Mouse (Mus musculus): Measurements from ENCODE around the gene Osbpl10.

The Osbpl10 gene

DNA sequence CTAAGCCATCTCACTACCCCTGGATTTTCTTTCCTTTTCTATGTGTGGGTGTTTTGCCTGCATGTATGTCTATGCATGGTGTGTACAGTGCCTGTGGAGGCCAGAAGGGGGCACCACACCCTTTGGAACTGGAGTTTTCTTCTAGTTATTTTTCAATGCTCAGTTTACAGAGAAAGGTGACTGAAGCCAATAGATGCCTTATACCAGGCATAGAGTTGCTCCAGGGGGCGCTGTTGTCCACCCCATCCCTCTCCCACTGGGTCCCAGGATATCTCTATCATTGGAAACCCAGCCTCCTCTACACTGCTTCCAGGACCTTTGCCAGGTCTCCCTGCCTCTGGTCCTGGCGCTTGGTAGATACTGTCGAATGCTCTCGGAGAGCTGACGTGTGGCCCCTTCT, 184.7 kb downstream of the Osbpl10 start:
- DNase-seq (ENCODE audit: low spot score in 2 of 2) = peak; percentile 39 to 74

DNA sequence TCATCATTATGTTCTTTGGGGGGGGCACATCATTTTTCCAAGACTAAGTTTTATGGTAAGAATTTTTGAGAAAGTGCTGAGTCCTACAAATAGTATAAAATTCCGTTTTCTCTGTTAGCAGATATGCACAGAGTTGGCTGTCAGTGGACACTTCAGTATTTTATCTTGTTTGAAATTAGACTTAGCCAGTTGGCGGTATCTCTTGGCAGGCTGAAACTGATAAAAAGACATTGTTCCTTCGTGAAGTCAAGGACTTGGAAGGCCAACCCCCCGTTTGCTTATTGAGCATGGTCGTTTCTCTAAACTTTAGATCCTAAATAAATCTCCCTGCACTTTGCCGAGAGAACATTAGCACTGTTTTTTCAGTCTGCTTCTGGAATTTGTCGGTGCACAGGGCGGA, 185.3 kb downstream of the Osbpl10 start:
- no peak for DNase-seq (ENCODE audit: low spot score in 2 of 2)

DNA sequence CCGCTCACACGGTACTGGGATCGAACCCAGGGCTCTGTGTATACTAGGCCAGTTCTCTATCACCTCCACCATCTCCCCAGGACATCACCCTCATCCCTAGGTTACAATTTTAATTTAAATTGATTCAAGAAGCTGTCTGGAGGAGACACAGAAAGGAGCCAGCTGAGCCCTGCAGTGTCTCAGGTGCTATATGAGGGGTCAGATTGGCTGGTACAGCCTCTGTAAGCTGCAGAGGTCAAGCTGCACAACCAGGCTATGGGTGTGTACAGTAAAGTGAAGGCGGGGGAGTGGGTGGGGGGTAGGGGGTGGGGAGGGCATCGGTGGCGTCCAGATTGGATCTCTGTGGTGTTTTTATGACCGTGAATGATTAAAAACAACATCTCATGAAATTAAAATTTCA, 186.0 kb downstream of the Osbpl10 start:
- DNase-seq (ENCODE audit: low spot score in 2 of 2) = no peak

DNA sequence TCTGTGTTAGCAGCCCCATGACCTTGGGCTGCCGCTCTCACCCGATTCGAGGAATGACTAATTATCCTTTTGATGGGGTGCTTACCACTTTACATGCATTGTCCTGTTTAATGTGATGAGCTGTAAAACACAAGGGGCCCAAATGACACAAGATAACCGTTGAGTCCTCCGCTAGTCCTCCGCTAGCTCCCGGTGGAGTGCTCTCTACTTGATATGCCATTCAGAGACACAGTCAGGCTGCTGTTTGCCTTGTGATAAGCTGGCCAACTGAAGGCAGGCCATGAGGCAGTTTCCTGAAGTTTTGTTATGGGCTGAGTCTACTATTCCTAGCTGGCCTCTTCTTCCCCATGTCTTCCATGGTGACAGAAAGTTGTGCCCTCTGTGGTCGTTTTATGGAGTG, 187.6 kb downstream of the Osbpl10 start:
- DNase-seq (ENCODE audit: low spot score in 2 of 2) = no peak

DNA sequence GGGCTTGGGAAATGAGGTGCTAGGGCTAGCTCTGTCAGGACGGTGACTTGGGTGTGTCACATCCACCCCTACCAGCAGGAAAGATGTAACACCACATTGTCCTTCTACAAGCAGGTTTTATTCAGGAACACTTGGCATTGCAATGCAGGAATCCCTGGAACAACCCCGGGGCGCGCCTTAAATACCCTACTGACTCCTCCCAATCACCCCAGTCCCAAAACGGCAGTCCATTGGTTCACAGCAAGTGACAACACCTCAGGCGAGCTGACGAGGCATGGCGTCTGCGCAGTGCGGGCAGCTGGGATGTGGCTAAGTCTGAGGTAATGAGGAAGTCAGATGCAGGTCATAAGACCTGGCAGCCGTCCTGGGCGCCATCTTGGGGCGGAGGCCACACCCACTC, 191.2 kb downstream of the Osbpl10 start:
- no peak for DNase-seq (ENCODE audit: low spot score in 2 of 2)

DNA sequence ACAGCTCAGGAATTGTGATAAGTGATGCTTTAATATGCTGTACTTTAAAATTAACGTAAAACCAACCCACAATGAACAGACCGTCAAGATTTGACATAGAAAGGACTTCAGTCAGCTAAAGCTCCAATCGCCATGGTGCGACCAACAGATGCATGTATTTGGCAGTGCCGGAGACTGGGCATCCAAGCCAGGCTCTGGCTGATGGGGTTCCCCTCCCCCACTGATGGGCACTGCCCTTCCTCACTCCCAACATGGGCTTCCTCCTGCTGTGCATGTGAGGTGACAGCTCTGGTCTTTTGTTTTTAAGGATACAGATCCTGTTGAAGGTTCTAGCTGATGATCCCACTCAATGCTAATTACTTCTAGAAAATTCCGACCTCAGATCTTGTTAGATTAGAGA, 193.7 kb downstream of the Osbpl10 start:
- DNase-seq (ENCODE audit: low spot score in 2 of 2) = peak in 1 of 2 experiments; percentile 14

DNA sequence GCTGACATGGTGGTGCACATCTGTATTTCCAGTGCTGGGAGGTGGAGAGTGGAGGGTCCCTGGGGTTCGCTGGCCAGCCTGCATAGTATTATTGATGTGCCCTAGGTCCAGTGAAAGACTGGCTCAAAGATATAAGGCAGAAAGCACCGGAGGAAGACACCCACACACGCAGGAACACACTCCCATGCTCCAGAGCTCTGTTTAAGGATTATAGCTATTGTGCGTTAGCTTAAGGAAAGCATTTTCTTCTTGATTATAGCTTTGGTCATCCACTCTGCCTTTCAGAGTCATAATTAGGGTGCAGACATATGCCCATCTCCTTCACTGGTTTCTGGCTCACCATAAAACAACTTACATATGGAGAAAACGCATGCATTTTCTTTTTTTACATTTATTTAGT, 200.8 kb downstream of the Osbpl10 start:
- DNase-seq (ENCODE audit: low spot score in 2 of 2) = no peak

DNA sequence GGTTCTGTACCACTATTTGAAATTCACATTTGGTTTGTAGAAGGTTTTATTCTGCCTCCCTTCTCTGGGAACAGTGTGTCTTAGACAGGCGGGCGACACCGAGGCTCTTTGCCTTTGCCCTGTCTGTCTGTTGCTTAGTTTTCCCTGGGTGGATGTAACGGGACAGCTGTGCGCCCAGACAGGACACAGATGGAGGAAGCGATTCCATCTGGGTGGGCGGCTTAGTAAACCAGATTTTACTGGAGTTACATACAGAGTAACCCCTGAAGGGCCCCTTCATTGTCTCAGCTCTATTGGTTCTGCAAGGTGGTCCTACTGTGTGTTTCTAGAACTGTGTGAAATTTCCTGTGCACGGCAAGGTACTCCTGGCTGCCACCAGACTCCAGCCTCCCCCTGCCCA, 201.6 kb downstream of the Osbpl10 start:
- peak in 1 of 2 experiments; percentile 11 for DNase-seq (ENCODE audit: low spot score in 2 of 2)

DNA sequence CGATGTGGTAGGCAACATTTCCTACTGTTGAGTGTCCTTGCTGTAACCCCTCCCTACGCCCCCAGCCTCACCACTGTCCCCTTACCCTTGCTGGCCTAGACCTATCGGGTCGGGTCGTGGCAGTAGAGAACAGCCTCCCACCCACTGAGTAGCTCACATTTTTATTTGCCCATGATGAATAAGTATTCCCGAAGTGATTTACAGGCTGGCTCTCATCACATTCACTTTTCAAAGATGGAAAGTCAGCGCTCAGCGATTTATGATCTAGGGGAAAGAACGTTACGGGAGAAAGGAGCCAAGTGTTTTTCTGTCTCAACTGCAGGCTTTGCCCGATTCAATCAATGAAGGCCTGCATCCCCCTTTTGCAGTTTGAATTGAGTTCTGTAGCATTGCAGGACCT, 208.0 kb downstream of the Osbpl10 start:
- DNase-seq (ENCODE audit: low spot score in 2 of 2) = no peak

DNA sequence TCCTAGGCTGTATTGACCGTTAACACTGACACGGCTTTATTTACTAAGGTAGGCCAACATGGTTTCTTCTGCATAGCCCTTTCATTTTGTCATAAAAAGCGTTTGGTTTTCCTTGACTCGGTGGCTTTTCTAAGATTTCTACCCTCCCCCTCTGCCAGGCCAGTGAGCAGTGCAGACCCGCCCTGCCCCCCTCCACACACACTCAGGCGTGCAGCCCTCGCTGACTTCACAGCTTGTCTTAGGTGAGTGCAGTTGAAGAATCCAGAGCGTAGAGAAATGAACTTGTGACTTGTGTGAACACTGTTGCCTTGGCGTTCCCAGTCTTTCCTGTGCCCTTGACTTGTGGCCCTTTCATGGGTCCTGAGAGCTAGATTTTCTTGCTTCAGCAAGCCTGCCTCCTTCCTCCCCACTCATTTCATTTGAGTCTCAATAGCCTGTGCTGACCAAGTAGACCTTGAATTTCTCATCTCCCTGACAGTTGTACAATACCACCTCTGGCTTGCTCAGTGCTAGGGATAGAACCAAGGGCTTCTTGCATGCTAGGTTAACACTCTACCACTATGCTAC, 212.1 kb downstream of the Osbpl10 start:
- DNase-seq (ENCODE audit: low spot score in 2 of 2) = no peak

DNA sequence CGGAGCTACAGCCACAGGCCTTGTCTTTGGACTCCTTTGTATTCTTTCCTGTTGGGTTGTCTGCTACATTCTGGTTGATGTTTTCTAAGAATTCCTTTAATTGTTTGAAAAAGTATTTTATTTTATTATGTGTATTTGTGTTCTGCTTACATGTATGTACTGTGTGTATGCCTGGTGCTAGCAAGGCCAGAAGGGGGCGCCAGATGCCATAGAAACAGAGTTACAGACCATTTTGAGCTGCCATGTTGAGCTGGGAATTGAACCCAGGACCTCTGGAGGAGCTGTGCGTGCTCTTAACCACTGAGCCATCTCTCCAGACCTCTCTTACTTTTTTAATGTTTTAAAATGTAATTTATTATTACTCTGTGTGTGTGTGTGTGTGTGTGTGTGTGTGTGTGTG, 214.5 kb downstream of the Osbpl10 start:
- no peak for DNase-seq (ENCODE audit: low spot score in 2 of 2)

DNA sequence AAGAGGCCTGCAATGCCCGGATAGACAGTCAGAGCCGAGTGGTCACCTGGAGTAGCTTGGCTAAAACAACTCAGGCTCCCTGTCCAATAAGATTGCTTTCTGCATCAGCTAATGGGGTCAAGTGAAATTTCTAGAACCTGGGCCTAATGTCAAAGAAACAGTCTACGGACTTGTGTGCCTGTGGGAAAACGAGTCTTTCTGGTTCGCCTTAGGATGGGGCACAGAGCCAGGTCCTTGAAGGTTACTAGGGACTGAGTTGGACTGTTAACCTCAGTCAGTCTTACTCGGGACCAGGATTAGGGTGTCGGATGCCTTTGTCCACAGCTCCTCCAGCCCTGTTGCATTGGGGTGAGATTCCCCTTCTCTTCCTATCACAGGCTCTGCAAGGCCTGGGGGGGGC, 218.7 kb downstream of the Osbpl10 start:
- DNase-seq (ENCODE audit: low spot score in 2 of 2) = no peak

DNA sequence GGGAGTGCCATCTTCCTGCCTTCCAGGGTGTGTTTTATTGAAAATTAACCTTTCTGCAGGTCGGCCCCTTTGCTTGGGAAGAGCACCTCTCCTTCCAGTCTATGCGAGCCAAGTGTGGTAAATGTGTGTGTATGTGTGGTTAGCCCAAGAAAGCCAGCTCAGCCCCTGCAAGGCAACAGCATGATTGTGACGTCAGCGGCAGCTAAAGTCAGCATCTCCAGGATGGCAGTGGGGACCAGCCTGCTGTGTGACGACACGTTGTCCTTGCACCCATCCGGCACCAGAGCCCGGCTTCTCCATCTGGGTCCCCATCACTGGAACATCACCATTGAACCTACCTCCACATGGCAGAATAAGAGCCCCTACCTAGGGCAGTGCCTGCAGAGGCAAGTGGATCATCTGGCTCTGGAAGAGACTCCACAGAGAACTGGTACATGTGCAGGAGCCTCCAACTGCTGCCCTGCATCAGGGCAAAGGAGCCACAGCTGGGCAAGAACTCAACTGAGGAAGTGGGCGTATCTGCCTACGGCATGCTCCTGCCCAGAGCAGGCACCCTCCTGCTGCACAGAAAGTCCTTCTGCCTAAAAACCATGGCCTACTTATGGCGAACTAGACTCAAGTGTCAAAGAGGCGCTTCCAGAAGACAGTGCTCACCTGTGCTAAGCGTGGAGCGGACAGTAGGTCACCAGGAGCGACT, 221.9 kb downstream of the Osbpl10 start:
- no peak for DNase-seq (ENCODE audit: low spot score in 2 of 2)

DNA sequence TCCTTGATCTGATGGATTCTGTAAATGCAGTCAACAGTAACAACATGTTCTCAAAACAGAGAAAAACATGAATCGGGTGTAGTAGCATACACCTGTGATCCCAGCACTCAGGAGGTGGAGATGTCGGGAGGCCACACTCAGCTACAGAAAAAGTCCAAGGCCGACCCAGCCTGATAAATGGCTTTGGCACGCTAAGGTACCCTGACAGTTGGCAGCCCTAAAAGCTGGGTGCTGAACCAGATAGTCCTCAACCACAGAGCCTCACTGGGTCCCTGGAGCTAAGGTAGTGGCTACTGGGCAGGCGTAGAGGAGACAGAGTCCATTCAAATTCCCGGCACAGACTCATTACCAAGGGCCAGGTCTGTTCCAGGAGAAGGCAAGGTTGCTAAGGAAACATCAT, 222.9 kb downstream of the Osbpl10 start:
- DNase-seq (ENCODE audit: low spot score in 2 of 2) = no peak

DNA sequence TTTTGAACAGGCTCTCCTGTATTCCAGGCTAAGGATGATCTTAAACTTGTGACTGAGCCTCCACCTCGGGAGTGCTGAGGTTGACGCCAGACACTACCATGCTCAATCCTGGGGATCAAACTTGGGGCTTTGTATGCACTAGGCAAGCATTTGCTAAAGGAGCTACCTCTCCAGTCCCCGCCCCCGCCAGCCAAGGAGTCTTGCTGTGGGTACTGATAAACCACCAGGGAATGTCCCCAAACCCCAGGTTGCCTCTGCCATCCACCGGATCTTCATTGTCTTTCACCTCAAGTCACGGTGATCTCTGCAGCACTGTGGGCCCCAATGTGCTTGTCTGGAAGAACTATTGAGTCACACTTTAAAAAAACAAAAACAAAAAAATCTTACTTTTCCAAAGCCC, 224.8 kb downstream of the Osbpl10 start:
- DNase-seq (ENCODE audit: low spot score in 2 of 2) = no peak

DNA sequence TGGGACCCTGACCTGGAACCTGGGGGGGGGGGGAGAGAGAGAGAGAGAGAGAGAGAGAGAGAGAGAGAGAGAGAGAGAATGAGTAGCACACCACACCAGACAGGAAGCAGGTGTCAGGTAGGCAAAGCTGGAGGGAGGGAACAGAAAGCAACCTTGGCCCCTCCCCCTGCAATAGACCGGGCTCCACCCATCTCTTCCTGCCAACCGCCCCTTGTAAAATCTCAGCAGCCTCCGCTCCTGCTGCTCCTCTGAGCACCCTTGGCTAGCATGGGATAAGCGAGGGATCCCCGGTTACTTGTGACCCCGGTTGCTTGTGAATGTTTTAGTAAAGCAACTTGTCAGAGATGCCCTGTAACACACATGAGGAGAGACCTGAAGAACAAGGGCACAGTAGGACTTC, 227.1 kb downstream of the Osbpl10 start:
- no peak for DNase-seq (ENCODE audit: low spot score in 2 of 2)

DNA sequence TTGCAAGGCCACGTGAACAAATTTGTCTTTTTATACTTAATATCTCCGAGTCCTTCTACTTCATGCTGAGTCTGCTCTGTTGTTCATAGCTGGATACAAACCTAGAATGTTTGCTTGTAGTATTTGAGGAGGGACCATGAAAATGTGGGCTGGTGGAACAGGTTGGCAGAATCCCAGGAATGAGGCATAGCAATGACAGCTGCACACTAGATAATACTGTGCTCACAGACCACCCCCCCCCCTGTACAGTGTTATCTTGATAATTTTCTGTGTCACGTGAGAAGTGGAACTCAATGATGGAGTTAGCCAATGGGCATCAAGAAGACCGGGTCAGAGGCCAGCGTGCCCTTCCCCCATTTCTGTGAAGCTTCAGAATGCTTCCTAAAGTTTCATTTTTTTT, 227.8 kb downstream of the Osbpl10 start:
- no peak for DNase-seq (ENCODE audit: low spot score in 2 of 2)

DNA sequence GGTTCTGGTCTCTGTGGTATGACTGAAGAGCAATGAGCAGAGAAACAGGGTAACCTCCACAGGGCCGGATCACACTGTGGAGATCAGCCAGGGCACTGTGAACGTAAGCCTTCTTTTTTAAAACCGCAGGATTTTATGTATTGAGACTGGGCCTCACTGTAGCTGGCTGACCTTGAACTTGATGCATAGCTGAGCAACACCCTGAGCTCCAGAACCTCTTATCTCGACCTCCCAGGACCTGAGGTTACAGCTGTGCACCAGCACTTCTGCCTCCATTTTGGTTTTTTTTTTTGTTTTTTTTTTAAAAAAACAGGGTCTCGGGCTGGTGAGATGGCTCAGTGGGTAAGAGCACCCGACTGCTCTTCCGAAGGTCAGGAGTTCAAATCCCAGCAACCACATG, 231.4 kb downstream of the Osbpl10 start:
- no peak for DNase-seq (ENCODE audit: low spot score in 2 of 2)

DNA sequence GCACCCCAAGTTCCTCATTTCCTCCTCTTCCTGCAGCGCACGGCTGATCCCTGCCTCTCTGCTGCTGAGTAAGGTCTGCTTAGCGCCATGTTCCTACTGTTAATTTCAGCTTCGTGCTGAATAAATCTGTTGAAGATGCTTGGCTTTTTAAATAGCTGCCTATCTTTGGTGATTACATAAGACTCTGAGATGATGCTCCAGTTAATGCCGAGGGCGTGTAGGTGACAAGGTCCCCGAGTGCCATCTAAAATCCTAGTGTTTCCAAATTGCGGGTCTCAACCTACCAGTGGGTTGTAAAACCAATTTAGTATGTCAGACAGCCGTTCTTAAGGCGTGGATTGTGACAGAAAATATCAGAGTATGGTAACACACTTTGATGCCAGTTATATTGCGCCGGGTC, 232.2 kb downstream of the Osbpl10 start:
- DNase-seq (ENCODE audit: low spot score in 2 of 2) = no peak

DNA sequence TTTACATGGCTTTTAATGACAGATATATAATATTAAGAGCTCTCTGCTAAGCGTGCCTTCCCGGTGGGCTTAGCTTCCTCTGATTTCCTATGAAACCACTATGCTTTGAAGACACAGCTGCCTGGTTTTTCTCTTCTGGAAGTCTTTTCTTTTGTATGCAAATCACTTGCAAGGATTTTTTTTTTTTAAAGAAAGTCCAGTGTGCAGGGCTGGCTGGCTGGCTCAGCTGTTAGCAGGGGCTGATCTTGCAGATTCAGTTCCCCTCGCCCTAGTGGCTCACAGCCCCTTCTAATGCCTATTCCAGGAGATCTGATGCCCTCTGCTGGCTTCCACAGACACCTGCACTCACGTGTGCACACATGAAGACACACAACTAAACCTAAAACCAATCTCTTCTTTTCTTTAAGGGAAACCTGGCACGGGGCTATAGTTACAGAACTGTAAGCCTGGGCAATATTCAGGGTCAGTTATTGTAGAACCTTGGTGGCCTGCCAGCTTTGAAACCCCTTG, 235.4 kb downstream of the Osbpl10 start:
- no peak for DNase-seq (ENCODE audit: low spot score in 2 of 2)

DNA sequence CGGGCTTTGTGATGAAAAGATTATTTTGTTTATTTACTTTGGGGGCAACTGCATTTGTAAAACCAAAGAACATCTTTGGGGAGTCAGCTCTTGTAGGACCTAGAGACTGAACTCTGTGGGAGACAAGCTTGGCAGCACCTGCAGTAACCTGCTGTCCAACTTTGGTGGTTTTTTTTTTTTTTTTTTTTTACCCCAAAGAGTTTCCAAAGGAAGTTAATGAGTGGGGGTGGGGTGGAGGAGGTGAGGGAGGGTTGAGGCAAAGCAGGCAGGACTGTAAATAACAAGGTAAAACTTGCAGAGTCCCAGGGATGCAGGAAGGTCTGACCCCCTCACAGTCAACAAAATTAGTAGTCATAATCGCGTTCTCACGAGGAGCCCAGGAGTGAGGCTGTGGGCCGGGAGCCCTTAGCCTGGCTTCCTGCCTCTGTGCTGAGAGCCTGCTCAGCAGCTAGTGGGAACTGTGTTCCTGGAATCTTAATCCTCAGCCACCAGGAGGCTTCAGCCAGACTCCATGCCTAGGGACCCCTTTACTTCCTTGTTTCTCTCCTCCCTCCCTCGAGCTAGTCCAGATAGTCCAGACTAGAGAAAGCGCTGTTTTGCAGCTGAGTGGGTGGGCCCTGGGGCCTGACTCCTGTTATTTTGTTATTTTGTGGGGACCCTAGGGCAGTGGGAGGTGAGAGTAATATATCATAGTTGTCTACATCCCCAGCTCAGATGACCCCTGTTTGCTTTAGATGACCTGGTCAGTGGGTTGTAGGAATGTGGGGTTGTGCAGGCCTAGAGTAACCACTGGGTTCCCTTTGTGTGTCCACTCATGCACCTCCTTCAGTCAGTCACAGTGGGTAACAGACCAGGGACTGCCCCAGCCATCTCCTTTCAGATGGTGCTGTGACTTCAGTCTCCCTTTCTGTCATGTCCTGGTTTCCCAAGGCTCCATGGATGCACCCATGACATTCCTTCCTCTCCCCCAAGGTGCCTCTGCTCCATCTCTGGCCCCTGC, 236.5 kb downstream of the Osbpl10 start:
- no peak for DNase-seq (ENCODE audit: low spot score in 2 of 2)

All from cerebellum, postnatal 4 days (tissue).